Mouse (Mus musculus): ENCODE data around the gene Ptrhd1.

Ptrhd1 gene

DNA sequence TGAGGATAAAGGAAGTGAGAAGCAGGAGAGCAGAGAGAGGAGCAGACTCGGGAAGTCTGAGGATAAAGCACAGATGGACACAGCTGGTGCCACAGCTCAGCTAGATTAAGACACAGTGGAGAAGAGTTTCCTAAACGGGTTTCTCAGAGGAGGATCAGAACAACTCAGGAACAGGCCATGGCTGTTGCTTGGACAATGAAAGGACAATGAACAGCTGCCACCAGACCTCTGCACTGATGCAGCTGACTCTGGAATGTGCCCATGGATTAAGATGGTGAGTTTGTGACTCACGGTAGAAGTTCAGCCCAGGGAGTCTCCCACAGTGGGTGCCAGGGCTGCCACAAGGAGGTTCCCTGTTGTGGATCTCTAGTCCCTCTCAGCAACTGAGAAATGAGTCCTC lies 51.4 kb downstream of the Ptrhd1 start:
- no peak for DNase-seq (ENCODE audit: low read depth, low spot score)
- peaks cover 2% of the 10 kb centered on the region; the same call in 1 of the 2 replicates for H3K36me3 ChIP-seq (ENCODE audit: control insufficient read depth, insufficient read depth, low read length, poor library complexity, severe bottlenecking)
- no peaks in the 10 kb centered on the region for H3K27me3 ChIP-seq (ENCODE audit: control insufficient read depth, insufficient read depth, low read length, poor library complexity, severe bottlenecking)

Data from splenic B cell, adult 2 months (primary cell).